Mouse (Mus musculus) cerebellum, adult 2 months (tissue): ENCODE data around the gene N4bp2l1.

Experiments
- CTCF ChIP-seq: fragments of 200-500 bp; IDR thresholded peaks from 2 replicates; pipeline ENCODE4 v1.5.1; 2011; ENCODE audit warnings: low read depth, mild to moderate bottlenecking, control low read depth, low read length, moderate library complexity, borderline replicate concordance; ENCODE audit not compliant: insufficient read depth
- POLR2A ChIP-seq: fragments of 200-500 bp; IDR thresholded peaks from 2 replicates; pipeline ENCODE4 v1.6.1; 2011; ENCODE audit warnings: low read length, control low read depth, borderline replicate concordance; ENCODE audit not compliant: insufficient read depth

DNA sequence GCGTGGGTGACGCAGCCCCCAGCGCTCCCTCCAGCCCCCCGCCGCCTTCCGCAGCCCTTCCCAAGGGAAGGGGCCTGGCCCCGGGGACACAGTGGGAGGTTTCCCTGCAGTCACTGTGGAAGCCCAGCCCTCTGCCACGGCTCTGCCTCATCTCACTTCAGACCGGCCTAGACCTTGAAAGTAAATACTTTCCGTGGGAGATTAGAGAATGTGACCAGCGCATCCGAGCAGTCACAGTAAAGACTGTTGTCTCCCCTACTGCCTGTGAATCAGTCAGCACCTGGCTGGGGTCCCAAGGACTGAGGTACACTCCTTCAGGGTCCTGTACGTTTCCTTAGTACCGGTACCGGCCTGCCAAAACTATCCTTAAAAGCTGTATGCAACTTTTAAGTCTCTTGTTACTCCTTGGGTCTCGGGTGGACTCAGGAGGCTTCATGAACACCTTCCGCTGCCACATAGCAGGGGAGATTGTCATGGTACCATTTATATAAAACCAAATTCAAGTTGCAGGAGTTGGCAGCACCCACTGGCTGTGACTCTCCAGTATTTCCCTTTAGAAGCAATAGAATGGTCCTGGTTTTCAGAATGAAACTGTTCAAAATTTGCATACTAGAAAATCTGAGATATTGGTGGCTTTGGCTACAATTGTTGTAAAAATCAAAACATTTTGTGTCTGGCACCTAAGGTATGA lies 2.2 kb downstream of the N4bp2l1 start:
- TF ChIP-seq POLR2A (no peak), CTCF (no peak)
